Mouse (Mus musculus) heart, postnatal 0 days (tissue): ENCODE data around the gene Fryl.

Experiments used
- CTCF ChIP-seq: IDR thresholded peaks from 2 replicates; pipeline ENCODE4 v1.5.1; 2016; ENCODE audit warnings: antibody characterized with exemption, control low read depth, low read depth
- EP300 ChIP-seq: IDR thresholded peaks from 2 replicates; pipeline ENCODE4 v1.6.1; 2016; ENCODE audit warnings: antibody characterized with exemption, low read depth

DNA sequence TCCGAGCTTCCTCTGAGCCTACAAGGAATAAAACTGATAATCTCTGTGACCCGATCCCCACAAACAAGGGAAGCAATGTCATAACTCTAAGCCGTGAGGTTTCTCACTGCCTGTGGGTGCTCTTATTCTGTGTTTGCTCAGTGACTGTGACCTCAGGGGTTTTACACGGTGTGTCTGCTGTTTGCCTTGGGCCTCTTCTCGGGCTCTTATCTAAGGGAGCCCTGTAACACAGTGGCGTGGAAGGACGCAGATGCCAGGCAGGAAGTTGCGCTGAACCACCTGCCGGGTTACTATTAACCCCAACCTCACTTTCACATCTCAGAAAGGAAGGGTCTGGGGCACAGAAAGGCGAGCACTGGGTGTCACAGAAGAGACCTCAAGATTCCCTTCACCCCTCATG is 62.8 kb downstream of the Fryl start:
- TF ChIP-seq EP300 = no peak
- no peak for TF ChIP-seq CTCF
